Mouse (Mus musculus) forebrain, embryonic 11.5 days (tissue): ENCODE results near the gene Ryr1. TPM values are rescaled to one million over a fixed set of nuclear protein-coding genes. Genes with fewer than 3 reads are reported as not detected.

Experiments used
- ATAC-seq: fragments of 200-750 bp; cut with Nextera tagmentation; replicated peaks from 2 replicates; pipeline ENCODE4 v1.8.0; 2017; ENCODE audit warnings: moderate TSS enrichment; ENCODE audit not compliant: low FRiP score
- DNase-seq: peaks from one replicate; pipeline ENCODE4 v3.0.0-alpha.2; 2017; ENCODE audit warnings: low spot score
- H3K27ac ChIP-seq: fragments of 300-500 bp; sonication (generic); 2 replicates; pipeline ENCODE4 v1.5.1; 2014; ENCODE audit warnings: low read depth, low read length
- H3K27me3 ChIP-seq: fragments of 300-500 bp; sonication (generic); 2 replicates; pipeline ENCODE4 v1.6.1; 2014; ENCODE audit warnings: mild to moderate bottlenecking, low read length, mixed read lengths; ENCODE audit not compliant: control insufficient read depth, insufficient read depth
- H3K36me3 ChIP-seq: fragments of 300-500 bp; sonication (generic); 2 replicates; pipeline ENCODE4 v1.6.1; 2014; ENCODE audit warnings: mild to moderate bottlenecking, low read length, moderate library complexity, mixed read lengths; ENCODE audit not compliant: control insufficient read depth, insufficient read depth
- H3K4me1 ChIP-seq: fragments of 300-500 bp; sonication (generic); replicated peaks from 2 replicates; pipeline ENCODE4 v1.6.1; 2014; ENCODE audit warnings: low read length, mixed read lengths; ENCODE audit not compliant: control insufficient read depth, insufficient read depth
- H3K4me2 ChIP-seq: fragments of 300-500 bp; sonication (generic); 2 replicates; pipeline ENCODE4 v1.6.1; 2014; ENCODE audit warnings: low read depth, mild to moderate bottlenecking, low read length, moderate library complexity, mixed read lengths; ENCODE audit not compliant: severe bottlenecking
- H3K4me3 ChIP-seq: fragments of 300-500 bp; sonication (generic); 2 replicates; pipeline ENCODE4 v1.5.1; 2014; ENCODE audit warnings: low read depth, low read length
- H3K9ac ChIP-seq: fragments of 300-500 bp; sonication (generic); 2 replicates; pipeline ENCODE4 v1.6.1; 2014; ENCODE audit warnings: low read length
- H3K9me3 ChIP-seq: fragments of 300-500 bp; sonication (generic); 2 replicates; pipeline ENCODE4 v1.6.1; 2016; ENCODE audit warnings: low read length, mixed read lengths; ENCODE audit not compliant: control insufficient read depth
- WGBS: fragments of 180-500 bp; shearing (Covaris S2); extraction: QIAGEN DNeasy Blood & Tissue Kit; methylation state at CpG from one replicate; pipeline ENCODE4 v1.1.7; 2014; 5-methylcytosine and 5-hydroxymethylcytosine counted together
- polyA plus RNA-seq: library from polyadenylated mRNA; unstranded; fragments of >200 nt; fragmentation: Nextera tagmentation; extraction: Ambion mirVana; gene quantifications from 2 replicates; pipeline ENCODE4 v1.2.1, GENCODE M21; 2014

Ryr1 gene
- polyA plus RNA-seq, 1 experiment from 2014 or later: 1.2 TPM

- no peak overlapping the region for H3K27ac ChIP-seq
- H3K4me1 ChIP-seq: peaks cover 4% of the 10 kb centered on the region; the same call in 1 of the 2 replicates
- H3K36me3 ChIP-seq: no peaks in the 10 kb centered on the region
- no peak overlapping the region for H3K4me2 ChIP-seq
- ATAC-seq: no peak
- 86% methylated on average over 7 of the region's 7 CpGs for WGBS
- H3K9ac ChIP-seq: no peak overlapping the region
- H3K27me3 ChIP-seq: peaks cover 26% of the 10 kb centered on the region
- H3K4me3 ChIP-seq: no peak overlapping the region
- DNase-seq: no peak
- H3K9me3 ChIP-seq: peaks cover 4% of the 10 kb centered on the region; the same call in 1 of the 2 replicates
Measured at GRCm38 (mm10) chr7:29016440-29016839, 108.5 kb downstream of the Ryr1 start.

GRCm38 (mm10) chr7:29014984-29015383 lies 110.0 kb downstream of the Ryr1 start:
- 86% methylated on average over 1 of the region's 1 CpGs for WGBS
- ATAC-seq: no peak
- no peak overlapping the region for H3K27ac ChIP-seq
- H3K4me3 ChIP-seq: no peak overlapping the region
- no peak for DNase-seq
- peaks cover 4% of the 10 kb centered on the region; the same call in 1 of the 2 replicates for H3K9me3 ChIP-seq
- H3K36me3 ChIP-seq: no peaks in the 10 kb centered on the region
- peaks cover 18% of the 10 kb centered on the region for H3K27me3 ChIP-seq
- H3K4me2 ChIP-seq: no peak overlapping the region
- peaks cover 4% of the 10 kb centered on the region; the same call in 1 of the 2 replicates for H3K4me1 ChIP-seq
- H3K9ac ChIP-seq: no peak overlapping the region

GRCm38 (mm10) chr7:29008714-29009113 lies 116.3 kb downstream of the Ryr1 start:
- Histone ChIP-seq H3K4me1 (no peaks in the 10 kb centered on the region), H3K9me3 (no peaks in the 10 kb centered on the region), H3K27me3 (no peaks in the 10 kb centered on the region), H3K4me3 (no peak overlapping the region), H3K4me2 (no peak overlapping the region), H3K36me3 (no peaks in the 10 kb centered on the region), H3K9ac (no peak overlapping the region), H3K27ac (no peak overlapping the region)
- 83% methylated on average over 9 of the region's 9 CpGs for WGBS
- ATAC-seq (no peak), DNase-seq (no peak)

DNA sequence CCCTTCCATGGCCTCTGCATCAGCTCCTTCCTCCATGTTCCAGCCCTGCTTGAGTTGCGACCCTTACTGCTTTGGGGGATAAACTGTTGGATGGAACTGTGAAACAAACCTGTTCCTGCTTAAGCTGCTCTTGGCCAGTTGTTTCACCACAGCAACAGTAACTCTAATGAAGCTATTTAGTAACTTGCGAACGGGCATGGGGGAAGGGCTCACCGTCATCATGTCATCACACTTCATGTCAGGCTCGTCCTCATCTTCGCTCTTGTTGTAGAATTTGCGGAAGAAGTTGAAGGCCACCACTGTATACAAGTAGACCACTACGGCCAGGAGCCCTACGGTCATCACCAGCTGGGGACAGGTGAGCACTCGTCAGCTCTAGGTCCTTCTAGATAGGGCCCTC lies 116.8 kb downstream of the Ryr1 start:
- no peaks in the 10 kb centered on the region for H3K9me3 ChIP-seq
- no peak overlapping the region for H3K9ac ChIP-seq
- ATAC-seq (no peak), DNase-seq (no peak)
- no peak overlapping the region for H3K4me3 ChIP-seq
- H3K4me2 ChIP-seq: no peak overlapping the region
- WGBS: 93% methylated on average over 10 of the region's 10 CpGs
- no peak overlapping the region for H3K27ac ChIP-seq
- no peaks in the 10 kb centered on the region for H3K27me3 ChIP-seq
- no peaks in the 10 kb centered on the region for H3K4me1 ChIP-seq
- no peaks in the 10 kb centered on the region for H3K36me3 ChIP-seq

DNA sequence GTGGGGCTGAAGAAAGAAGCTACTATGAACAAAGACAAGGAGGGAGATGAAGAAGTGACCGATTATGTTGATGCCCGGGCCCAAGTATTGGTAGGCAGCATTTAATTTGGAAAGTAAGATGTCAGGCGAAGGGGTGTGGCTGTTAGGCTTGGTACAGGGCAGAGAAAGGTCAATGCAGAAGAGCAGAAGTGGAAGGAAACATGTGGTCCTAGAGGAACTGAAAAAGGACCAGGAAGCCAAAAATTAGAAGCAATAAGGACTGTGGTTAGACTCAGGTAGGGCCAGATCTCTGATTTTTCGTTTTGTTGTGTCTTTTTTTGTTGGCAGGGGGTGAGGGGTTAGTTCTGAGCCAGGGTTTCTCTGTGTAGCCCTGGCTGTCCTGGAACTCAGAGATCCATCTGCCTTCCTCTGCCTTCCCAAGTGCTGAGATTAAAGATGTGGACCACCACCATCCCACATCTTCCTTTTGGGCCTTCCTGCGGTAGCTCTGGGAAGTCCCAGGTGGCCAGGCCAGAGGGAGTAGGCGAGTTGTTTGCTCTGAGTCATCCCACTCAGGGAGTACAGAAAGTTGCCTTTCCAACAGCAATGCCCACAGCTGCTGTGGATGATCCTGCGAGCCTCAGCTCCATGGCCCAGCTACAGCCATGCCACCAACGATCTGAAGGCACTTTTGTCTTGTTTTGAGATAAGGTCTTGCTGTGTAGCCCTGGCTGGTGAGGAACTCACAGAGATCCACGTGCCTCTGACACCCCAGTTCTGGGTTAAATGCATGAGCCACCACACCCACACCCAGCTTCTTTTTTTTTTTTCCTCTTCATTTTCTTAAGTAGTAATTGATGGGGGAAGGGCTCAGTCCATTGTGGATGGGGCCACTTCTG lies 117.5 kb downstream of the Ryr1 start:
- 77% methylated on average over 9 of the region's 9 CpGs for WGBS

GRCm38 (mm10) chr7:29000651-29001605 lies 124.1 kb downstream of the Ryr1 start:
- Histone ChIP-seq H3K4me3 (peak overlapping the region; percentile 48), H3K9me3 (no peaks in the 10 kb centered on the region), H3K36me3 (no peaks in the 10 kb centered on the region), H3K4me2 (peak overlapping the region; percentile 83), H3K27me3 (no peaks in the 10 kb centered on the region), H3K9ac (peak overlapping the region; percentile 75), H3K4me1 (no peaks in the 10 kb centered on the region; the same call in 1 of the 2 replicates), H3K27ac (no peak overlapping the region)
- WGBS: 5% methylated on average over 43 of the region's 43 CpGs
- peak; percentile 81 for ATAC-seq
- peak; percentile 92 for DNase-seq

More for the DNA sequence above, 117.5 kb downstream of the Ryr1 start:
- ATAC-seq (no peak), DNase-seq (no peak)
- Histone ChIP-seq H3K36me3 (no peaks in the 10 kb centered on the region), H3K4me3 (no peak overlapping the region), H3K4me2 (no peak overlapping the region), H3K4me1 (no peaks in the 10 kb centered on the region), H3K27ac (no peak overlapping the region), H3K9me3 (no peaks in the 10 kb centered on the region), H3K27me3 (no peaks in the 10 kb centered on the region), H3K9ac (no peak overlapping the region)

DNA sequence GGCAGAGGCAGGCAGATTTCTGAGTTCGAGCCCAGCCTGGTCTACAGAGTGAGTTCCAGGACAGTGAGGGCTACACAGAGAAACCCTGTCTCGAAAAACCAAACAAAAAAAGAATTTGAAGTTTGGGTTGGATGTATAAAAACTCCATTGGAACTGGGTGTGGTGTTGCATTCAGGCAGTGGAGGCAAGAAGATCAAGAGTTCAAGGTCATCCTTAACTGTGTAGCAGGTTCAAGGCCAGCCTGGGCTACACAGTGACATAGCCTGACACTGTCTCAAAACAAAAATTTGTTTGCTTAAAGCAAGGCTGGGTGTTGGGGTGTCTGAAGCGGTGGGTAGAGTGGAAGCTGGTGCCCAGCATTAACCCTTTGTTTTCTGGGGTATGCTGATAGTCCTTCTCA lies 131.6 kb downstream of the Ryr1 start:
- 84% methylated on average over 3 of the region's 3 CpGs for WGBS
- Histone ChIP-seq H3K36me3 (no peaks in the 10 kb centered on the region), H3K4me3 (no peak overlapping the region), H3K4me1 (no peaks in the 10 kb centered on the region), H3K9ac (no peak overlapping the region), H3K27ac (no peak overlapping the region), H3K4me2 (no peak overlapping the region), H3K9me3 (no peaks in the 10 kb centered on the region; the same call in 1 of the 2 replicates), H3K27me3 (no peaks in the 10 kb centered on the region)
- DNase-seq: no peak
- no peak for ATAC-seq

DNA sequence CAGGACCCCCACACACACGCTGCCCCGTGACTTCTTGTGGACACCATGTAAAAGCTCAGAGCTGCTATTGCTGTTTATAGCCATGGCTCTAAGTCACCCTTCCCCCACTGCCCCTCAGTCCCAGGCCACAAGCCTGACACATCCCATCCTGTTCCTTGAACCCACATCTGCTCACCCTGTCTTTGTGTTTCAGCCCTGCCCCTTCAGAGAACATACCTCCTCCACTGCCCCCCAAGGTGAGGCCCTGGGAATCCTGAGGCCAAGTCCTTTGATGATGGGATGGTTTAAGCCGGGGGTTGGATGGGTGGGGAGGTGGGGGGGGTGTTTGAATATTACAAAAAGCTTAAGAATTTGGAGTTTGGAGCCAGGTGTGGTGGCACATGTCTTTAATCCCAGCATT lies 132.0 kb downstream of the Ryr1 start:
- H3K9ac ChIP-seq: no peak overlapping the region

More for the DNA sequence above, 132.0 kb downstream of the Ryr1 start:
- Histone ChIP-seq H3K4me3 (no peak overlapping the region), H3K9me3 (no peaks in the 10 kb centered on the region; the same call in 1 of the 2 replicates), H3K4me1 (no peaks in the 10 kb centered on the region), H3K27ac (no peak overlapping the region), H3K36me3 (no peaks in the 10 kb centered on the region), H3K4me2 (no peak overlapping the region), H3K27me3 (no peaks in the 10 kb centered on the region)
- WGBS: 93% methylated on average over 3 of the region's 3 CpGs
- ATAC-seq (no peak), DNase-seq (no peak)
